Mouse (Mus musculus): ENCODE measurements around the gene A630023A22Rik. TPM values are rescaled to one million over a fixed set of nuclear protein-coding genes. Genes with fewer than 3 reads are reported as not detected.

The A630023A22Rik gene
- not detected in 2 replicates for polyA plus RNA-seq (2015; fragmentation: Nextera tagmentation; extraction: Ambion mirVana)

DNA sequence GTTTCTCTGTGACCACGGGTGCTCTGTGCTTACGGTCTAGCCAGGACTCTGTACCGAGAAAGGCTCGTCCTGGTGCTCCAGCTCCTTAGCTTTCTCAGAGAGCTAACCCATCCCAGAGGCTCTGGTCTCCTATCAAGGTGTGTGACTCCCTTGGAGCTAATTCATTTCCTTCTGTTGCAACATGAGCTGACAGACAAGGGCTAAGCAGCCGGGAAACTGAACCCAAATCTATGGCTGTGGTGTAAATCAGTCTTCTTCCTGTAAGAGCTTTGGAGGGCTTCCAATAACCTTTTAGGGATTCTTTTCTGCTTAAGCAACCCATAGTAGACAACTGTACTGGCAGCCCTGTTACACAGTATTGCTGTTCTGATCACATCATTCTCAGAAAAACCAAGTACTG lies at the start of gene A630023A22Rik:
Gene A630023A22Rik (minus strand): TSS at position 154 of the 400 bp plus-strand sequence.
- Histone ChIP-seq H3K27ac (peak within 1 kb of the TSS; percentile 44; the same call in 1 of the 2 replicates), H3K9ac (no peak within 1 kb of the TSS), H3K4me2 (no peak within 1 kb of the TSS), H3K27me3 (no peaks in the 10 kb centered on the region), H3K4me3 (no peak within 1 kb of the TSS), H3K4me1 (peaks cover 14% of the 10 kb centered on the region), H3K9me3 (no peaks in the 10 kb centered on the region), H3K36me3 (no peaks in the 10 kb centered on the region)
- 58% methylated on average over 5 of the region's 5 CpGs for WGBS
- no peak for ATAC-seq (ENCODE audit: insufficient number of reproducible peaks, insufficient read depth, low FRiP score, low TSS enrichment, low read depth)

DNA sequence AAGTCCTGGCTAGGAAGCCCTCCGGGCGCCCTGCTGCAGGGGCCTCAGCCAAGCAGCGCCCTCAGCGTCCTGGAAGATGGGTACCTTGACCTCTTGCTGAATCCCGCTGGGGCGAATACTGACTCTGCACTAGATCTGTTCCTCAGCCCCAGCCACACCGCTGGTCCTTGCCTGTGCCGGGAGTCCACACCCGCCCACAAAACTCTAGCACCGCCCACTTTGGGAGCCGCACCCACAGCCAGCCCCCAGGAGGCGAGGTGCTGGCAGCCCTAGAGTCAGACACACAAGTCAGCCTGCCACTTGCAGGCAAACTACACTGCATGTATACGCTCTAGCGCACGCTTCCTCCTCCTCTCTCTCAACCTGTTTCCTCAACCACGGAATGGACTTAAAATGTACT lies 49.8 kb upstream of the A630023A22Rik start, which contains the start of gene Npy4r:
Gene Npy4r (minus strand): TSS at position 148 of the 400 bp plus-strand sequence.
- peaks cover 4% of the 10 kb centered on the region for H3K27me3 ChIP-seq
- H3K4me1 ChIP-seq = peaks cover 9% of the 10 kb centered on the region
- peak within 1 kb of the TSS; percentile 56 for H3K4me2 ChIP-seq
- no peak within 1 kb of the TSS for H3K27ac ChIP-seq
- peak within 1 kb of the TSS; percentile 51; the same call in 1 of the 2 replicates for H3K9ac ChIP-seq
- no peaks in the 10 kb centered on the region for H3K9me3 ChIP-seq
- H3K36me3 ChIP-seq = no peaks in the 10 kb centered on the region
- peak; percentile 76 for ATAC-seq (ENCODE audit: insufficient number of reproducible peaks, insufficient read depth, low FRiP score, low TSS enrichment, low read depth)
- 13% methylated on average over 16 of the region's 16 CpGs for WGBS
- peak within 1 kb of the TSS; percentile 25 for H3K4me3 ChIP-seq

DNA sequence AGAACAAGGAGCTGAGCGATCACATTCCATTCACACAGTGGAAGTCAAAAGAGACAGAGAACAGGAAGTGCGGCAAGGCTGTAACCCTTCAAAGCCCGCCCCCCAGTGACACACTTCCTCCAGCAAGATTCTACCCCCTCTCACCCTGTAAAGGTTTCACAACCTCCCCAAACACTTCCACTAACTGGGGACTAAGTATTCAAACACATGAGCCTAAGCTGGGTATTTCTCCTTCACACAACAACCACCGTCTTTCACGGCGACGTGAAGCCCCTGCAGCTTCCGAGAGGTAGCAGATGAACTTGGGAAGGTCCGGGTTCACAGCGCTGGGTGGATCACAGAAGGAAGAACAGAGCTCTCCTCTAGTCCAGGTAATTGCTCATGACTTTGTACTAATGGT lies 40.4 kb upstream of the A630023A22Rik start:
- Histone ChIP-seq H3K9ac (no peak overlapping the region), H3K36me3 (no peaks in the 10 kb centered on the region), H3K4me3 (no peak overlapping the region), H3K4me2 (no peak overlapping the region), H3K4me1 (no peaks in the 10 kb centered on the region), H3K27ac (no peak overlapping the region), H3K27me3 (no peaks in the 10 kb centered on the region), H3K9me3 (no peaks in the 10 kb centered on the region)
- no peak for ATAC-seq (ENCODE audit: insufficient number of reproducible peaks, insufficient read depth, low FRiP score, low TSS enrichment, low read depth)
- 92% methylated on average over 10 of the region's 10 CpGs for WGBS

DNA sequence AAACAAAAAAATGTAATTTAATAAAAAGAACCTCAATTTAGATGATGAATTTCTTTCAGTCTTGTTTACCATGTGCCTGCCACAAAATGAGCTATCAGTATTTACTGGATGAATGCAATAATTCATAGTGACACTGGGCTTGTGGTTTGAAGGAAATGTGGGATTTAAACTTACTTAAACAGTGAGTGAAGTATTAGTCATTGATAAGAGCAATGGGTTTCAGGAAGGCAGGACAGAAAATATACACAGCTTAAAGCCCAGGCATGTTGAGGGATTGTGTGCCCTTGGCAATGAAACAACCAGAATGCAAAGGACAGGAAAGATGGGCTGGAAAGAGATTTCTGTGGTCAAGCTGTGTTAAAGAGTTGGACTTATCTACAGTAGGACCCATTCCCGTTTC lies 39.8 kb upstream of the A630023A22Rik start:
- Histone ChIP-seq H3K9ac (no peak overlapping the region), H3K4me3 (no peak overlapping the region), H3K27ac (no peak overlapping the region), H3K4me1 (no peaks in the 10 kb centered on the region), H3K36me3 (no peaks in the 10 kb centered on the region), H3K27me3 (no peaks in the 10 kb centered on the region), H3K9me3 (no peaks in the 10 kb centered on the region), H3K4me2 (no peak overlapping the region)
- WGBS = 84% methylated on average over 1 of the region's 1 CpGs
- ATAC-seq (ENCODE audit: insufficient number of reproducible peaks, insufficient read depth, low FRiP score, low TSS enrichment, low read depth) = no peak

DNA sequence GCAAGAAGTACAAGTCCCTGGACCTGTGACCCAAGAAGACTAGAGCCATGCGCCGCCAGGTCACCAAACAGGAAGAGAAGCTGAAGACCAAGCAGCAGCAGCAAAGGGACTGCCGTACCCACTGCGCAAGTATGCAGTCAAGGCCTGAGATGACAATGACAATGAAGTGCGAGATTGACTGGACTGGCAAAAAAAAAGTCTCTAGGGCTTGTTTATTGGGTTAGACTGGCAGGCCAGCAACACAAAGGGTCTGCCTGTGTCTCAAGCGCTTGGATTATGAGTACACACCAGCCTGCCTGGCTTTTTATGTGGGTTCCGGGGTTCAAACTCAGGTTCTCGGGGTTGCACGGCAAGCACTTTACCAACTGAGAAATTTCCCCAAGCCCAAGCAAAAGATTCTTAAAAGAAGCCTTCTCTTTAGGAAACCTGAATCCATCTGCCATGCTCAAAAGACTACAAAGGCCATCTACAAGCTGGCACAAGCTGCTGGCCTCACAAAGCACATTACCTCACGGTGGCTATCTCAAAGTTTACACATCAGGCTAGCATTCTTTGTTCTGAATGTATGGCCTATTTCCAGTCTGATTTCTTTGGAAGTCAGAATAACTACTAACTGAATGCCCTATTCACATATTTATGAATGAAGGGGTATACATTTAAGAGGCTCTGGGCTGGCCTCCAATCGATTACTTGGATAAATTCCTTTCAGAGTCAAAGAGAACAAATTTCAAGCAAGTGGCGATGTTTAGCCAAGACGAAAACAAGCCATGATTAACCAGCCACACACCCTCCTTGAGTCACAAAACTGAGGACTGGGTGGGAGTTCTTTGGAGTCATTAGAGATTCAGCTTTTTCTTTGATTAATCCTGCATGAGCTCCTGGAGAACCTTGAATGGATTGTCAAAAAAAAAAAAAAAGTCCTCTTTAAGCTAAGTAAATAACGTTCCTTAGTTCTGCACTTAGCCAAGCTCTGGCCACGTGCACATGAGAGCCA lies 37.4 kb upstream of the A630023A22Rik start:
- WGBS = 82% methylated on average over 15 of the region's 15 CpGs
- H3K27me3 ChIP-seq = no peaks in the 10 kb centered on the region
- H3K9ac ChIP-seq = no peak overlapping the region
- H3K9me3 ChIP-seq = no peaks in the 10 kb centered on the region
- H3K4me1 ChIP-seq = no peaks in the 10 kb centered on the region
- H3K36me3 ChIP-seq = no peaks in the 10 kb centered on the region
- ATAC-seq (ENCODE audit: insufficient number of reproducible peaks, insufficient read depth, low FRiP score, low TSS enrichment, low read depth) = no peak
- no peak overlapping the region for H3K4me3 ChIP-seq
- H3K4me2 ChIP-seq = no peak overlapping the region
- peak overlapping the region; percentile 2; the same call in 1 of the 2 replicates for H3K27ac ChIP-seq

DNA sequence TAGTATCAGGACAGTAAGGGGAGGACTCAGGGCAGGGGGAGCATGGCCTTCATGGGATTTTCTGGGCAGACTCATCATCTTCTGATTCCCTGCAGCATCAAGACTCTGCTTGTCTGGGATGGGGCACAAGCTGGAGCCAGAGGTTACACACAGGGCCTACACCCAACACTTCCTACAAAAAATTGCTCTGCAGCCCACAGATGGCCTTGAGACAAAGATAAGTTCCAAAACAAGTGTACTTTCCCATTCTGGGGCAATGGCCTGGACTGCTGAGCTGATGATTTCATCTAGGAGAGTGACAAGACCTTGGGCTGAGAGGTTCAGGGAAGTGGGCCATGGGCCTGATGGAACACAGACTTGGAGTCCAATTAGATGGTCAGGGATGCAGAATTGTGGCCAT lies 32.8 kb upstream of the A630023A22Rik start:
- Histone ChIP-seq H3K9me3 (no peaks in the 10 kb centered on the region), H3K4me3 (no peak overlapping the region), H3K4me1 (peaks cover 3% of the 10 kb centered on the region), H3K27me3 (no peaks in the 10 kb centered on the region), H3K4me2 (no peak overlapping the region), H3K9ac (no peak overlapping the region), H3K27ac (no peak overlapping the region), H3K36me3 (no peaks in the 10 kb centered on the region)
- no peak for ATAC-seq (ENCODE audit: insufficient number of reproducible peaks, insufficient read depth, low FRiP score, low TSS enrichment, low read depth)

DNA sequence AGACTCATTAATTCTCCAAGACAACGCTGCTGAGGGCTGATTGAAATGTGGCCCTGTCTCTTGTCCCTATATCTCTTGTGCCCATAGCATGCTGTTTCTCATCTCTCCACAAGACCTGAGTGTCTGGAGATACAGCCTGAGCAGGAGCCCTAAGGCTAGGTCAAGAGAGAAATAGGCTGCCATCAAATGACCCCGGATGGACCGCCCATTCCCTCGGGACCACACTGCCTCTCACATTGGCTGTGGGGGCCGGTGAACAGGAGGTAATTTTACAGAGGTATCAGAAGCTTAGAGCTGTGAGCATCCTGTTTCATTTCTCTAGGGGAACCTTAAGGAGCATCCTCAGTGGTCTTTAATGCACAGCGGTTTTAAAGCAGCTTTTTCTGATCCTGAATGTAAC lies 28.7 kb upstream of the A630023A22Rik start:
- no peak for ATAC-seq (ENCODE audit: insufficient number of reproducible peaks, insufficient read depth, low FRiP score, low TSS enrichment, low read depth)
- H3K27ac ChIP-seq = no peak overlapping the region
- no peak overlapping the region for H3K9ac ChIP-seq
- H3K36me3 ChIP-seq = no peaks in the 10 kb centered on the region
- H3K4me2 ChIP-seq = no peak overlapping the region
- H3K4me3 ChIP-seq = no peak overlapping the region
- WGBS = 57% methylated on average over 6 of the region's 6 CpGs
- no peaks in the 10 kb centered on the region for H3K9me3 ChIP-seq
- H3K4me1 ChIP-seq = peaks cover 8% of the 10 kb centered on the region
- no peaks in the 10 kb centered on the region for H3K27me3 ChIP-seq

DNA sequence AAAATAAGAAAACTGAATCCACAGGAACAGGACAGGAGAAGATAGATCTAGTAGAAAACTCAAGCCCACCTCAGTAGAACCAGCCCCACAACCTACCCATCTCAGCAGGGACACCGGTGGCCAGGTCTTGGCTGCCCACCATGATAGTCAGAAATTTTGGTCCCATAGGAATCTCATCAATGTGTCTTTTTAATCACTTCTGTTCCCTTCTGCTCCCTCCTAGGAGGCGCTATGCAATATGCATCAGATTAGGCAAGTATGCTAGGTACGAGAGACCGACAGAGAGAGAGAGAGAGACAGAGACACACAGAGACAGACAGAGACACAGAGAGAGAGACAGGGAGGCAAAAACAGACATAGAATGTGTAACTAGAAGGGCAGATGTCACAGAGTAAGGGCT lies 19.1 kb upstream of the A630023A22Rik start:
- Histone ChIP-seq H3K4me1 (no peaks in the 10 kb centered on the region), H3K27ac (no peak overlapping the region), H3K9ac (no peak overlapping the region), H3K4me2 (no peak overlapping the region), H3K36me3 (no peaks in the 10 kb centered on the region), H3K4me3 (no peak overlapping the region), H3K9me3 (no peaks in the 10 kb centered on the region), H3K27me3 (no peaks in the 10 kb centered on the region)
- no peak for ATAC-seq (ENCODE audit: insufficient number of reproducible peaks, insufficient read depth, low FRiP score, low TSS enrichment, low read depth)
- WGBS = 89% methylated on average over 4 of the region's 4 CpGs

DNA sequence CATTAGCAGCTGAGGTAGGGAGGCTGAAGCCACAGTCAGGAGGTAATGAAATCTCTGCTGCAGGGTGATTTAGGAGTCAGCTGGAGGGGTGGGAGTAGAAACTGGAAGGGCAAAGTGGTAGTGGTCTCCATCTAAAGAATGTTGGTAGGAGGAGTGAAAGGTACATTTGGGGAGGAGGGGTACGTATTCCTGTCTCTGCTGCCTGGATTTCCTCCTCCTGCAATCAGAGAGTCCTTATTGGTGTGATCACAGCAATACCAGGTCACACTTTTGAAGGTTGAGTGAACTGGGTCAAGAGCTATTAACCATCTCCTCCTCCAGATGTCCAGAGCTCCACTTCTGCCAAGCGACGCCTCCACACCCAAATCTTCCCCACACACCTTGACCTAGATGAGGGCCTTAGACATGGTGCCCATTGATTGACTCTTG lies 18.4 kb upstream of the A630023A22Rik start:
- H3K9ac ChIP-seq = no peak overlapping the region
- H3K4me3 ChIP-seq = no peak overlapping the region
- H3K36me3 ChIP-seq = no peaks in the 10 kb centered on the region
- H3K4me2 ChIP-seq = no peak overlapping the region
- H3K9me3 ChIP-seq = no peaks in the 10 kb centered on the region
- no peak overlapping the region for H3K27ac ChIP-seq
- no peaks in the 10 kb centered on the region for H3K4me1 ChIP-seq
- H3K27me3 ChIP-seq = no peaks in the 10 kb centered on the region
- 91% methylated on average over 3 of the region's 3 CpGs for WGBS
- ATAC-seq (ENCODE audit: insufficient number of reproducible peaks, insufficient read depth, low FRiP score, low TSS enrichment, low read depth) = no peak

DNA sequence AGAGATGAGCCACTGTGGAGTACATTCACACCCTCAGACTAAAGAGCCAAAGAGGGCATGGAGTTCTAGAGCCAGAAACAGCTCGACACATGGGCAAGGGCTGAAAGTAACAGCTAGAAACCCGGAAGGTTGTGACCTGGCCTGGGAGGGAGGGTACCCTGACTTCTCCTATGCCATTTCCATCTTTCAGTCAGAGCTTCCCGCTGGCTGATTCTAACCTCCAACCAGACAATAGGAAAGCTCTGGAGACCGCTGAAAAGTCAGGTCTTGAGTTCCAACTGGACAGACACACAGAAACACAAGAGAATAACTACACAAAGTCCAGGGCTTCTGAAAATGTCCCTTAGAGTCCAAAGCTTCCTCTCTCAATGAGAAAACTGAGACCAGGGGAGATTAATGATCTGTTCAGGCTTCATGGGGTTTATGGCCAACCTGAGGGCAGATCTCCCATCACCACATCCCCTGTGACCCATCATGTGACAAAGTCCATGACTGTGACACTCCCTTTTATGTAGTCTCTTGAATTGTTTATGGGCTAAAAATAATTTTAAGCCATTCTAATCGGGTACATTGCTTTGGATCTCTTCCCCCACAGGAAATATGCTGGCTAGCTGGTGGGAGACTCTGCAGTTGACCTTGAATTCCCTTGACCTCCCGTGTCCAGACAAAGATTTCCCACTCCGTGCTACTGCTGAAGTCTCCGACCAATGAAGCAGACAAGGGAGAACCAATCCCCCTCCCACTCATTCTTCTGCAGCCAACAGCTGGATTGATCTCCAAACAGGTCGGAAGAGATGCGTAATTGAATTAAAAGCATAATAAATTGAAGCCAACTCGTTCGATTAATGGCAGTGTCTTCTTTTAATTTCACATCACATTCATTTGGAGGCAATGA lies 17.7 kb upstream of the A630023A22Rik start:
- Histone ChIP-seq H3K27ac (no peak overlapping the region), H3K9ac (no peak overlapping the region), H3K4me3 (no peak overlapping the region), H3K4me2 (no peak overlapping the region), H3K9me3 (no peaks in the 10 kb centered on the region), H3K4me1 (no peaks in the 10 kb centered on the region), H3K36me3 (no peaks in the 10 kb centered on the region), H3K27me3 (no peaks in the 10 kb centered on the region)
- no peak for ATAC-seq (ENCODE audit: insufficient number of reproducible peaks, insufficient read depth, low FRiP score, low TSS enrichment, low read depth)
- WGBS = 76% methylated on average over 12 of the region's 12 CpGs

DNA sequence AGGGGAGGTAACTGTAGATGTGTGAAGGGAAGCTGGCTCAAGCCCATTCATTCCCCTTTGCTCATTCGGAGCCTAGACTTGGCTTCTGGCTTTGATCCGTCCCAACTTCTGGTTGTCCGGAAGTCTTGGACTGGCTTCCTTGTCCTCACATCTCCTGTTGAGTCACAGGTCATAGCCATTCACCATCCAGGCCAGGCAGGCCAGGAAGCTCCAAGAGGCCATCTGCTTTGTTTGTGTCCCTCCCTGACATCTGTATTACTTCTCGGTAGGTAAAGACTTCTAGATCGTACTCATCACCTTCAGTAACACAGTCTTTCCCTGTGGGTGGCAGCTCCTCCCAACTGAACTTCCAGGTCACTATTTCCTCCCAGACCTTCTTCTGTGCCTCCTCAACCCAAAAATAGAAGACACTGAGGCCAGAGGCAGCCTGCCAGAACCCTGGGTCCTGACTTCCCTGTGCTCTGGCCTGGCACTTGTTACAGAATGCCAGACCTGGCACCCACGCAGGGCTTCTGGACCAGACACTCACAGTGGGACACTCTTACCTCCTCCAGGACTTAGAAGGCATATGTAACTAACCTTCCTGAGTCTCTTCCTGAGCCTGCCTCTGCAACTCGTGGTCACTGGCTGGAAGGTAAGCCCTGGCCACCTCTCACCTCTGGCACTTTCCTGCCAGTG lies 16.6 kb upstream of the A630023A22Rik start:
- Histone ChIP-seq H3K27me3 (no peaks in the 10 kb centered on the region), H3K4me3 (no peak overlapping the region), H3K27ac (no peak overlapping the region), H3K36me3 (no peaks in the 10 kb centered on the region), H3K4me1 (no peaks in the 10 kb centered on the region), H3K9me3 (no peaks in the 10 kb centered on the region), H3K4me2 (no peak overlapping the region), H3K9ac (no peak overlapping the region)
- 80% methylated on average over 7 of the region's 7 CpGs for WGBS
- ATAC-seq (ENCODE audit: insufficient number of reproducible peaks, insufficient read depth, low FRiP score, low TSS enrichment, low read depth) = no peak
